Comparison of ENCODE assay signal across 10 mouse cellular contexts in the genomic region with DNA sequence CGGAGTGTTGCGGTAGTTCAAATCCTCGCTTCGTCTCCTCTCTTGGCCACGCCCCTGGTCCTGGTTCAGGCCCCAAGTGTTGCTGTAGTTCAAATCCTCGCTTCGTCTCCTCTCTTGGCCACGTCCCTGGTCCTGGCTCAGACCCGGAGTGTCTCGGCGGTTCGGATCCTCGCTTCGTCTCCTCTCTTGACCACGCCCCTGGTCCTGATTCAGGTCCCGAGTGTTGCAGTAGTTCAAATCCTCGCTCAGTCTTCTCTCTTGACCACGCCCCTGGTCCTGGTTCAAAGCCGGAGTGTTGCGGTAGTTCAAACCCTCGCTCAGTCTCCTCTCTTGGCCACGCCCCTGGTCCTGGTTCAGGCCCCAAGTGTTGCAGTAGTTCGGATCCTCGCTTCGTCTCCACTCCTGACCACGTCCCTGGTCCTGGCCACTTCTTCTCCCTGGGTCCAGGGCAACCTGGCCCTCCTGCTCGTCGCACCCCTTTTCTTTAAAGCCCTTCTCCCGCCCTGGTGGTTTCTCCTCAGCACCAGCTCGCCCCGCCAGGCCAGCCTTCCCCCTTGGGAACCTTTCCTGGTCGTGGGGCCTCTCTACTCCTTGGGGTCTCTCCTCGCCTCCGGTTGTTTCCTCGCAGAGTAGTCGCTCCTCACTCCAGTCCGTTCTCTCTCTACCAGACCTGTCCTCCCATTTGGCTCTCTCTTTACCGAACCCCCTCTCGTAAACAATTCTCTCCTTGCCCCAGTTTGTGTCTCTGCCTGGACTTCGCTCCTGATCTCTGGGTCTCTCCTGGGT. TPM values are rescaled to one million over a fixed set of nuclear protein-coding genes. Genes with fewer than 3 reads are reported as not detected.
DNase-seq lines count a peak whose midpoint lies in the region; ATAC-seq and TF ChIP-seq lines count a peak whose summit lies in the region.
"Not testable (repeated sequence)": the region's sequence is repeated elsewhere in the genome, so short reads cannot be mapped to it uniquely, and the experiment has no call there.
"Had no signal": no experiment of that assay in that cellular context is flagged by ENCODE, and none has a peak within 500 bp of the region (broad histone marks: within the 10 kb centered on the region; RNA-seq: fewer than 3 reads in every experiment).

No protein-coding gene starts in this region.

- not testable (repeated sequence) for H3K36me3 ChIP-seq in forebrain, embryonic 13.5 days (ENCODE audit: poor library complexity, severe bottlenecking); hindbrain, embryonic 16.5 days (ENCODE audit: control insufficient read depth, insufficient read depth, low read length); limb, embryonic 12.5 days; lung, embryonic 16.5 days (ENCODE audit: control insufficient read depth, insufficient read depth, low read length); midbrain, postnatal 0 days (ENCODE audit: insufficient read depth, low read length); stomach, embryonic 15.5 days
- peaks cover 11% of the 10 kb centered on the region; the same call in 1 of the 2 replicates for H3K36me3 ChIP-seq in heart, embryonic 13.5 days

- WGBS in forebrain, embryonic 13.5 days, result 16% methylated on average over 40 of the region's 40 CpGs
- 14% methylated on average over 40 of the region's 40 CpGs for WGBS in heart, embryonic 13.5 days
- 18% methylated on average over 40 of the region's 40 CpGs for WGBS in hindbrain, embryonic 16.5 days
- WGBS in limb, embryonic 12.5 days, result 14% methylated on average over 40 of the region's 40 CpGs
- 22% methylated on average over 40 of the region's 40 CpGs for WGBS in lung, embryonic 16.5 days
- 17% methylated on average over 40 of the region's 40 CpGs for WGBS in midbrain, postnatal 0 days
- WGBS in stomach, embryonic 15.5 days, result 22% methylated on average over 40 of the region's 40 CpGs

- not testable (repeated sequence) for H3K9me3 ChIP-seq in forebrain, embryonic 13.5 days (replicated peaks); hindbrain, embryonic 16.5 days (ENCODE audit: control insufficient read depth, low read length); limb, embryonic 12.5 days; lung, embryonic 16.5 days (ENCODE audit: control insufficient read depth, low read length); midbrain, postnatal 0 days (ENCODE audit: low read length); stomach, embryonic 15.5 days
- peaks cover 13% of the 10 kb centered on the region; the same call in 1 of the 2 replicates for H3K9me3 ChIP-seq in heart, embryonic 13.5 days

- TF ChIP-seq CTCF in midbrain, postnatal 0 days (IDR thresholded peaks at IDR 0.05), result not testable (repeated sequence)

- peak overlapping the region; percentile 53 for H3K4me2 ChIP-seq in forebrain, embryonic 13.5 days
- H3K4me2 ChIP-seq in heart, embryonic 13.5 days, result peak overlapping the region; percentile 69
- peak overlapping the region; percentile 59 for H3K4me2 ChIP-seq in hindbrain, embryonic 16.5 days (ENCODE audit: low read length)
- peak overlapping the region; percentile 55 for H3K4me2 ChIP-seq in limb, embryonic 12.5 days
- H3K4me2 ChIP-seq in lung, embryonic 16.5 days (ENCODE audit: low read depth, low read length), result peak overlapping the region; percentile 27
- H3K4me2 ChIP-seq in midbrain, postnatal 0 days (ENCODE audit: low read depth, low read length, poor library complexity, severe bottlenecking), result peak overlapping the region; percentile 41
- H3K4me2 ChIP-seq in stomach, embryonic 15.5 days, result peak overlapping the region; percentile 58; the same call in 1 of the 2 replicates

- ATAC-seq in forebrain, embryonic 13.5 days, result peak; percentile 25; the same call in 1 of the 2 replicates
- ATAC-seq in heart, embryonic 13.5 days (ENCODE audit: extremely low read depth, insufficient number of reproducible peaks, low FRiP score, low TSS enrichment); limb, embryonic 12.5 days (ENCODE audit: insufficient number of reproducible peaks, insufficient read depth, low FRiP score, low TSS enrichment, low read depth); lung, embryonic 16.5 days (ENCODE audit: low read depth); midbrain, postnatal 0 days (ENCODE audit: low FRiP score); stomach, embryonic 15.5 days (ENCODE audit: insufficient read depth, low FRiP score, low read depth): not testable (repeated sequence)
- peak; percentile 21 for ATAC-seq in hindbrain, embryonic 16.5 days

- H3K27me3 ChIP-seq in forebrain, embryonic 13.5 days, result peaks cover 15% of the 10 kb centered on the region
- peaks cover 16% of the 10 kb centered on the region for H3K27me3 ChIP-seq in heart, embryonic 13.5 days (replicated peaks)
- H3K27me3 ChIP-seq in hindbrain, embryonic 16.5 days (replicated peaks; ENCODE audit: control insufficient read depth, insufficient read depth, low read length); lung, embryonic 16.5 days (ENCODE audit: control insufficient read depth, insufficient read depth, low read depth, low read length); midbrain, postnatal 0 days (ENCODE audit: insufficient read depth, low read length); stomach, embryonic 15.5 days (replicated peaks): not testable (repeated sequence)
- peaks cover 18% of the 10 kb centered on the region for H3K27me3 ChIP-seq in limb, embryonic 12.5 days

- peak overlapping the region; percentile 27 for H3K4me3 ChIP-seq in forebrain, embryonic 13.5 days
- H3K4me3 ChIP-seq in heart, embryonic 13.5 days, result peak overlapping the region; percentile 58
- H3K4me3 ChIP-seq in hindbrain, embryonic 16.5 days (ENCODE audit: low read length), result peak overlapping the region; percentile 24
- peak overlapping the region; percentile 28 for H3K4me3 ChIP-seq in limb, embryonic 12.5 days (replicated peaks)
- H3K4me3 ChIP-seq in lung, embryonic 16.5 days (ENCODE audit: low read length); stomach, embryonic 15.5 days (replicated peaks): not testable (repeated sequence)
- peak overlapping the region; percentile 18; the same call in 1 of the 2 replicates for H3K4me3 ChIP-seq in midbrain, postnatal 0 days (ENCODE audit: low read depth, low read length)

- DNase-seq in cerebellum, postnatal 10 days, result peak; percentile 15 to 19
- not testable (repeated sequence) for DNase-seq in midbrain, postnatal 0 days (ENCODE audit: low spot score)

- H3K4me1 ChIP-seq in forebrain, embryonic 13.5 days; heart, embryonic 13.5 days; limb, embryonic 12.5 days (replicated peaks); lung, embryonic 16.5 days (replicated peaks; ENCODE audit: control insufficient read depth, insufficient read depth, low read length); midbrain, postnatal 0 days (ENCODE audit: insufficient read depth, low read length): not testable (repeated sequence)
- peaks cover 12% of the 10 kb centered on the region for H3K4me1 ChIP-seq in hindbrain, embryonic 16.5 days (ENCODE audit: control insufficient read depth, insufficient read depth, low read depth, low read length)
- H3K4me1 ChIP-seq in stomach, embryonic 15.5 days, result peaks cover 11% of the 10 kb centered on the region

- not testable (repeated sequence) for H3K27ac ChIP-seq in forebrain, embryonic 13.5 days; heart, embryonic 13.5 days (replicated peaks); hindbrain, embryonic 16.5 days (ENCODE audit: low read depth, low read length); limb, embryonic 12.5 days; lung, embryonic 16.5 days (ENCODE audit: low read length); midbrain, postnatal 0 days (ENCODE audit: low read depth, low read length); stomach, embryonic 15.5 days

- H3K9ac ChIP-seq in forebrain, embryonic 13.5 days; heart, embryonic 13.5 days; limb, embryonic 12.5 days (replicated peaks); lung, embryonic 16.5 days (ENCODE audit: low read length); stomach, embryonic 15.5 days: not testable (repeated sequence)
- H3K9ac ChIP-seq in hindbrain, embryonic 16.5 days (ENCODE audit: low read depth, low read length), result peak overlapping the region; percentile 22; the same call in 1 of the 2 replicates
- 0 out of 2 replicates have a peak overlapping the region, but pooled peaks have one; percentile 19 for H3K9ac ChIP-seq in midbrain, postnatal 0 days (replicated peaks; ENCODE audit: low read length, poor library complexity, severe bottlenecking)

RNA-seq across cellular contexts. Expression of gene Catsperg1, which starts 0.9 kb away (rescaled TPM):
- polyA plus RNA-seq in forebrain, embryonic 13.5 days (2015; fragmentation: Nextera tagmentation; extraction: Ambion mirVana), result 1.1 and 1.2 TPM in 2 replicates
- polyA plus RNA-seq in heart, embryonic 13.5 days (2015; fragmentation: Nextera tagmentation; extraction: Ambion mirVana), result 0.41 and 0.42 TPM in 2 replicates
- polyA plus RNA-seq in hindbrain, embryonic 16.5 days (2015; fragmentation: Nextera tagmentation; extraction: Ambion mirVana), result 2.3 and 2.5 TPM in 2 replicates
- 0.56 and 0.69 TPM in 2 replicates for polyA plus RNA-seq in limb, embryonic 12.5 days (2016; fragmentation: Nextera tagmentation; extraction: Ambion mirVana)
- polyA plus RNA-seq in lung, embryonic 16.5 days (2015; fragmentation: Nextera tagmentation; extraction: Ambion mirVana), result 1.1 and 1.7 TPM in 2 replicates
- 3.2 and 4.3 TPM in 2 replicates for total RNA-seq in midbrain, postnatal 0 days (2014; rRNA removed)
- 2.9 and 3.7 TPM in 2 replicates for polyA plus RNA-seq in midbrain, postnatal 0 days (2015; fragmentation: Nextera tagmentation; extraction: Ambion mirVana)
- 0.60 and 1.2 TPM in 2 replicates for polyA plus RNA-seq in stomach, embryonic 15.5 days (2015; fragmentation: Nextera tagmentation; extraction: Ambion mirVana)

RNA-seq across cellular contexts. Expression of gene Kcnk6, which starts 19.3 kb away (rescaled TPM):
- polyA plus RNA-seq in forebrain, embryonic 13.5 days (2015; fragmentation: Nextera tagmentation; extraction: Ambion mirVana), result 0.27 and 0.44 TPM in 2 replicates
- polyA plus RNA-seq in heart, embryonic 13.5 days (2015; fragmentation: Nextera tagmentation; extraction: Ambion mirVana), result 1.6 and 1.7 TPM in 2 replicates
- 1.0 and 1.4 TPM in 2 replicates for polyA plus RNA-seq in hindbrain, embryonic 16.5 days (2015; fragmentation: Nextera tagmentation; extraction: Ambion mirVana)
- 1.0 and 1.4 TPM in 2 replicates for polyA plus RNA-seq in limb, embryonic 12.5 days (2016; fragmentation: Nextera tagmentation; extraction: Ambion mirVana)
- polyA plus RNA-seq in lung, embryonic 16.5 days (2015; fragmentation: Nextera tagmentation; extraction: Ambion mirVana), result 1.6 and 2.9 TPM in 2 replicates
- 1.7 and 1.8 TPM in 2 replicates for total RNA-seq in midbrain, postnatal 0 days (2014; rRNA removed)
- polyA plus RNA-seq in midbrain, postnatal 0 days (2015; fragmentation: Nextera tagmentation; extraction: Ambion mirVana), result 2.2 and 2.4 TPM in 2 replicates
- polyA plus RNA-seq in stomach, embryonic 15.5 days (2015; fragmentation: Nextera tagmentation; extraction: Ambion mirVana), result 1.6 and 1.9 TPM in 2 replicates

RNA-seq across cellular contexts. Expression of gene Yif1b, which starts 25.2 kb away (rescaled TPM):
- 73.4 and 75.5 TPM in 2 replicates for polyA plus RNA-seq in forebrain, embryonic 13.5 days (2015; fragmentation: Nextera tagmentation; extraction: Ambion mirVana)
- polyA plus RNA-seq in heart, embryonic 13.5 days (2015; fragmentation: Nextera tagmentation; extraction: Ambion mirVana), result 107 and 117 TPM in 2 replicates
- polyA plus RNA-seq in hindbrain, embryonic 16.5 days (2015; fragmentation: Nextera tagmentation; extraction: Ambion mirVana), result 109 and 114 TPM in 2 replicates
- 104 and 105 TPM in 2 replicates for polyA plus RNA-seq in limb, embryonic 12.5 days (2016; fragmentation: Nextera tagmentation; extraction: Ambion mirVana)
- 126 and 136 TPM in 2 replicates for polyA plus RNA-seq in lung, embryonic 16.5 days (2015; fragmentation: Nextera tagmentation; extraction: Ambion mirVana)
- total RNA-seq in midbrain, postnatal 0 days (2014; rRNA removed), result 121 and 127 TPM in 2 replicates
- polyA plus RNA-seq in midbrain, postnatal 0 days (2015; fragmentation: Nextera tagmentation; extraction: Ambion mirVana), result 122 and 140 TPM in 2 replicates
- 83.7 and 85.8 TPM in 2 replicates for polyA plus RNA-seq in stomach, embryonic 15.5 days (2015; fragmentation: Nextera tagmentation; extraction: Ambion mirVana)

RNA-seq across cellular contexts. Expression of gene Psmd8, which starts 32.5 kb away (rescaled TPM):
- polyA plus RNA-seq in forebrain, embryonic 13.5 days (2015; fragmentation: Nextera tagmentation; extraction: Ambion mirVana), result 292 and 296 TPM in 2 replicates
- polyA plus RNA-seq in heart, embryonic 13.5 days (2015; fragmentation: Nextera tagmentation; extraction: Ambion mirVana), result 209 and 219 TPM in 2 replicates
- polyA plus RNA-seq in hindbrain, embryonic 16.5 days (2015; fragmentation: Nextera tagmentation; extraction: Ambion mirVana), result 278 and 284 TPM in 2 replicates
- 292 and 305 TPM in 2 replicates for polyA plus RNA-seq in limb, embryonic 12.5 days (2016; fragmentation: Nextera tagmentation; extraction: Ambion mirVana)
- 256 and 273 TPM in 2 replicates for polyA plus RNA-seq in lung, embryonic 16.5 days (2015; fragmentation: Nextera tagmentation; extraction: Ambion mirVana)
- 289 and 329 TPM in 2 replicates for total RNA-seq in midbrain, postnatal 0 days (2014; rRNA removed)
- polyA plus RNA-seq in midbrain, postnatal 0 days (2015; fragmentation: Nextera tagmentation; extraction: Ambion mirVana), result 286 and 292 TPM in 2 replicates
- 225 and 237 TPM in 2 replicates for polyA plus RNA-seq in stomach, embryonic 15.5 days (2015; fragmentation: Nextera tagmentation; extraction: Ambion mirVana)

RNA-seq across cellular contexts. Expression of gene 2200002D01Rik, which starts 35.3 kb away (rescaled TPM):
- 1.2 and 1.5 TPM in 2 replicates for polyA plus RNA-seq in forebrain, embryonic 13.5 days (2015; fragmentation: Nextera tagmentation; extraction: Ambion mirVana)
- polyA plus RNA-seq in heart, embryonic 13.5 days (2015; fragmentation: Nextera tagmentation; extraction: Ambion mirVana), result 5.7 and 7.3 TPM in 2 replicates
- 1.2 and 1.9 TPM in 2 replicates for polyA plus RNA-seq in hindbrain, embryonic 16.5 days (2015; fragmentation: Nextera tagmentation; extraction: Ambion mirVana)
- polyA plus RNA-seq in limb, embryonic 12.5 days (2016; fragmentation: Nextera tagmentation; extraction: Ambion mirVana), result 2.5 and 2.7 TPM in 2 replicates
- 21.9 and 32.5 TPM in 2 replicates for polyA plus RNA-seq in lung, embryonic 16.5 days (2015; fragmentation: Nextera tagmentation; extraction: Ambion mirVana)
- 0.52 TPM in 1 of 2 replicates, not detected in the other for total RNA-seq in midbrain, postnatal 0 days (2014; rRNA removed)
- 1.2 and 2.0 TPM in 2 replicates for polyA plus RNA-seq in midbrain, postnatal 0 days (2015; fragmentation: Nextera tagmentation; extraction: Ambion mirVana)
- polyA plus RNA-seq in stomach, embryonic 15.5 days (2015; fragmentation: Nextera tagmentation; extraction: Ambion mirVana), result 67.4 and 70.6 TPM in 2 replicates
- total RNA-seq: layer of hippocampus, postnatal 14 days; left cerebral cortex, postnatal 14 days had no signal
